In the genomic region with DNA sequence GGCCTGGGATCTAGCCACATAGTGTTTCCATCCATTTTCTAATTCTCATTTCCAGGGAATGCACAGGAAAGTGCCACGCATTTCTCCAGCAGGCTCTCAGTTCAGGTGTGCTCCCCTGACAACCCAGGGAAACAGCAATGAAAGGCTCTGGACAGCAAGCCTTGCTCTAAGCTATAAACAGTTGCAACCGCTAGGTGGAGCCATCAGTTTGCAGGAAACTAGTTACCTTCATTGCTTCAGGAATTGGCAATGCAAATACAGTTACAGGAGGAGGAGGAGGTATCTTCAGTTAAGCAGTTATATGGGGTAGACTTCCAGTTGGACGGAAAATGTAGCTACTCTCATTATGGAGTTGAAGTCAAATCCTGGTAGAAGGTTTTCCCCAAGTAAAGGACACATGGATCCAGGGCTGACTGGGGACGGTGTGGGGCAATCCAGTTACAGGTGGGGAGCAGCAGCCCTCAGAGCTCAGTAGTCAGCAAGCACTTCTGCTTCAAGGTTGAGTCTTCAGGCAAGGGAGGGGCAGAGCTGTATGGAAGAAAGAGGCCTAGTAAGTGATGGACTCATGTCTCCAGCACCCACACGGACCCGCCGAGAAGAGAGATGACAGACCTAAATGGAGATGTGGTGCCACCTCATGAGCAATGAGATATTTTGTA, we compare ENCODE assay signal across 8 mouse cellular contexts. TPM values are rescaled to one million over a fixed set of nuclear protein-coding genes. Genes with fewer than 3 reads are reported as not detected.
A peak's percentile ranks its signal among the peaks of the same experiment; 100 is the strongest.
DNase-seq lines count a peak whose midpoint lies in the region; ATAC-seq and TF ChIP-seq lines count a peak whose summit lies in the region.

No protein-coding gene starts in this region.

- no peak overlapping the region for H3K4me2 ChIP-seq in forebrain, embryonic 12.5 days
- no peak overlapping the region for H3K4me2 ChIP-seq in hindbrain, postnatal 0 days (ENCODE audit: low read depth, low read length)

- H3K4me1 ChIP-seq in forebrain, embryonic 10.5 days: no peaks in the 10 kb centered on the region
- H3K4me1 ChIP-seq in forebrain, embryonic 12.5 days: no peaks in the 10 kb centered on the region
- H3K4me1 ChIP-seq in hindbrain, postnatal 0 days (ENCODE audit: insufficient read depth, low read length): no peaks in the 10 kb centered on the region
- no peaks in the 10 kb centered on the region for H3K4me1 ChIP-seq in midbrain, embryonic 10.5 days

- no peak overlapping the region for H3K27ac ChIP-seq in forebrain, embryonic 10.5 days
- H3K27ac ChIP-seq in forebrain, embryonic 12.5 days: no peak overlapping the region
- H3K27ac ChIP-seq in hindbrain, postnatal 0 days: no peak overlapping the region
- H3K27ac ChIP-seq in midbrain, embryonic 10.5 days (replicated peaks): no peak overlapping the region

- no peak overlapping the region for H3K9ac ChIP-seq in forebrain, embryonic 12.5 days
- no peak overlapping the region for H3K9ac ChIP-seq in hindbrain, postnatal 0 days (replicated peaks; ENCODE audit: low read length)

- peak; percentile 52 for DNase-seq in forebrain, embryonic 10.5 days (ENCODE audit: extremely low spot score, low spot score)
- peak; percentile 56 for DNase-seq in cerebellum, adult 11-12 months
- DNase-seq in frontal cortex, adult 2 months (ENCODE audit: extremely low spot score in 1 of 2, low spot score in 1 of 2): peak; percentile 44 to 94
- DNase-seq in hindbrain, postnatal 0 days (ENCODE audit: low spot score): peak; percentile 93
- DNase-seq in layer of hippocampus, postnatal 36 days: peak; percentile 60 to 71
- DNase-seq in midbrain, embryonic 10.5 days (ENCODE audit: low spot score): peak; percentile 48
- peak; percentile 91 for DNase-seq in right cerebral cortex, postnatal 4 days

- TF ChIP-seq CTCF in hindbrain, postnatal 0 days (IDR thresholded peaks at IDR 0.05; ENCODE audit: low read depth): peak; percentile 94

- no peaks in the 10 kb centered on the region for H3K27me3 ChIP-seq in forebrain, embryonic 10.5 days (ENCODE audit: poor library complexity, severe bottlenecking)
- H3K27me3 ChIP-seq in forebrain, embryonic 12.5 days: no peaks in the 10 kb centered on the region
- H3K27me3 ChIP-seq in hindbrain, postnatal 0 days (ENCODE audit: insufficient read depth, low read length): no peaks in the 10 kb centered on the region
- no peaks in the 10 kb centered on the region for H3K27me3 ChIP-seq in midbrain, embryonic 10.5 days (ENCODE audit: low read depth, poor library complexity, severe bottlenecking)

- ATAC-seq in forebrain, embryonic 12.5 days (ENCODE audit: low FRiP score): no peak
- ATAC-seq in hindbrain, postnatal 0 days: peak; percentile 61; the same call in 1 of the 2 replicates

- no peaks in the 10 kb centered on the region for H3K9me3 ChIP-seq in forebrain, embryonic 10.5 days
- H3K9me3 ChIP-seq in forebrain, embryonic 12.5 days: no peaks in the 10 kb centered on the region
- H3K9me3 ChIP-seq in hindbrain, postnatal 0 days (ENCODE audit: low read length): no peaks in the 10 kb centered on the region
- H3K9me3 ChIP-seq in midbrain, embryonic 10.5 days (replicated peaks): no peaks in the 10 kb centered on the region

- peaks cover 88% of the 10 kb centered on the region for H3K36me3 ChIP-seq in forebrain, embryonic 10.5 days (replicated peaks)
- peaks cover 50% of the 10 kb centered on the region for H3K36me3 ChIP-seq in forebrain, embryonic 12.5 days (replicated peaks)
- peaks cover 11% of the 10 kb centered on the region; the same call in 1 of the 2 replicates for H3K36me3 ChIP-seq in hindbrain, postnatal 0 days (ENCODE audit: insufficient read depth, low read length)
- H3K36me3 ChIP-seq in midbrain, embryonic 10.5 days: peaks cover 95% of the 10 kb centered on the region

- H3K4me3 ChIP-seq in forebrain, embryonic 10.5 days: no peak overlapping the region
- H3K4me3 ChIP-seq in forebrain, embryonic 12.5 days (replicated peaks): no peak overlapping the region
- H3K4me3 ChIP-seq in hindbrain, postnatal 0 days (ENCODE audit: low read length): no peak overlapping the region
- no peak overlapping the region for H3K4me3 ChIP-seq in midbrain, embryonic 10.5 days

- WGBS in forebrain, embryonic 10.5 days: 73% methylated on average over 7 of the region's 7 CpGs
- 70% methylated on average over 7 of the region's 7 CpGs for WGBS in forebrain, embryonic 12.5 days
- 68% methylated on average over 7 of the region's 7 CpGs for WGBS in hindbrain, postnatal 0 days
- 75% methylated on average over 7 of the region's 7 CpGs for WGBS in midbrain, embryonic 10.5 days

RNA-seq across cellular contexts. Expression of gene Tmem185b, which starts 22.8 kb away (rescaled TPM):
- 21.2 and 22.6 TPM in 2 replicates for polyA plus RNA-seq in forebrain, embryonic 10.5 days (2016; fragmentation: Nextera tagmentation; extraction: Ambion mirVana)
- polyA plus RNA-seq in forebrain, embryonic 12.5 days (2016; fragmentation: Nextera tagmentation; extraction: Ambion mirVana): 19.2 and 19.7 TPM in 2 replicates
- 11.7 and 12.8 TPM in 2 replicates for polyA plus RNA-seq in frontal cortex, adult 2 months (2012; rRNA removed)
- 23.0 and 24.2 TPM in 2 replicates for total RNA-seq in hindbrain, postnatal 0 days (2014; rRNA removed)
- 10.3 and 12.9 TPM in 2 replicates for polyA plus RNA-seq in hindbrain, postnatal 0 days (2015; fragmentation: Nextera tagmentation; extraction: Ambion mirVana)
- total RNA-seq in layer of hippocampus, postnatal 36 days (2021): 10 to 100 TPM; 18.0 to 20.2 TPM
- 21.7 and 24.1 TPM in 2 replicates for polyA plus RNA-seq in midbrain, embryonic 10.5 days (2016; fragmentation: Nextera tagmentation; extraction: Ambion mirVana)

RNA-seq across cellular contexts. Expression of gene Ralb, which starts 44.2 kb away (rescaled TPM):
- 80.8 and 84.0 TPM in 2 replicates for polyA plus RNA-seq in forebrain, embryonic 10.5 days (2016; fragmentation: Nextera tagmentation; extraction: Ambion mirVana)
- polyA plus RNA-seq in forebrain, embryonic 12.5 days (2016; fragmentation: Nextera tagmentation; extraction: Ambion mirVana): 65.7 and 67.3 TPM in 2 replicates
- polyA plus RNA-seq in frontal cortex, adult 2 months (2012; rRNA removed): 27.7 and 29.6 TPM in 2 replicates
- 42.9 and 43.5 TPM in 2 replicates for total RNA-seq in hindbrain, postnatal 0 days (2014; rRNA removed)
- polyA plus RNA-seq in hindbrain, postnatal 0 days (2015; fragmentation: Nextera tagmentation; extraction: Ambion mirVana): 61.0 and 62.1 TPM in 2 replicates
- 10 to 100 TPM; 23.3 to 23.7 TPM for total RNA-seq in layer of hippocampus, postnatal 36 days (2021)
- polyA plus RNA-seq in midbrain, embryonic 10.5 days (2016; fragmentation: Nextera tagmentation; extraction: Ambion mirVana): 89.2 and 93.2 TPM in 2 replicates
